Comparison of ENCODE assay signal across 8 mouse cellular contexts in the genomic region with DNA sequence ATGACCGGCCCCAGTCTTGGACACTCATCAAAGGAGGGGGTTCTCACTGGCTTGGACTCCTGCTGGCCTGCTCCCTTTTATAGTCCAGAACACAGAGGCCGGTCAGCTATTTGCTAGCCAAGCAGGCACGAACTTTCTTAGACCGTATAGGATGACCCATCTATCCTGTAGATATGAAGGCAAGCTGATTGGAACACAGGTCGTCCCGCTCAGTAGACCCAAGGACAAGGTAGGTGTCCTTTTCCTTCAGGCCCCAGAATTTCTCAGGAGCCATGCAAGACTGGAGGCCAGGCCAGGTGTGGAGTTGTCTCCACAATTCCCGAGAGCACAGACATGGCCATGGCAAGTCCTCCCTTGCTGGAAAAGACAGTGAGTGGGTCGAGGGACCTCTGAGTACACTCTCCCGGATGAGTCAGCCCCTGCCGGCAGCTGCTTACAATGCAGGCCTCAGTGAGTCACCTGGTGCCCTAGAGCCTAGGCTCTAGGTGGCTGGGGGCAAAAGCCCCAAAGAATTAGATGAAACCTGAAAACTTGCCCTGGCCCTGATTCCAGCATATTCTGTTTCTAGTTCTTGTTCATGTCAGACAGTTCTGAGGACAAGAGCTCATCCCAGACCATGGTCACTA. TPM values are rescaled to one million over a fixed set of nuclear protein-coding genes. Genes with fewer than 3 reads are reported as not detected.
DNase-seq lines count a peak whose midpoint lies in the region; ATAC-seq and TF ChIP-seq lines count a peak whose summit lies in the region.

No protein-coding gene starts in this region.

- H3K4me3 ChIP-seq in cerebellum, adult 2 months (replicated peaks; ENCODE audit: insufficient read depth, low read depth, low read length): peak overlapping the region; percentile 21
- no peak overlapping the region for H3K4me3 ChIP-seq in thymus, adult 2 months (ENCODE audit: control insufficient read depth, insufficient read depth, low read length)
- peak overlapping the region; percentile 95 for H3K4me3 ChIP-seq in hindbrain, embryonic 15.5 days

- TF ChIP-seq CTCF in cerebellum, adult 2 months (IDR thresholded peaks at IDR 0.05; ENCODE audit: borderline replicate concordance, insufficient read depth, low read depth, low read length): 0 out of 2 replicates have a peak, but pooled peaks have one; percentile 14
- 0 out of 2 replicates have a peak, but pooled peaks have one; percentile 38 for TF ChIP-seq CTCF in thymus, adult 2 months (IDR thresholded peaks at IDR 0.05; ENCODE audit: borderline replicate concordance, control insufficient read depth, extremely low read depth, insufficient read depth, low read length, poor library complexity)

- no peak overlapping the region for H3K9ac ChIP-seq in hindbrain, embryonic 15.5 days

- peak; percentile 45 to 51 for DNase-seq in cerebellum, adult 2 months
- DNase-seq in cerebellum, adult 11 months: no peak
- DNase-seq in thymus, adult 2 months: no peak
- DNase-seq in thymus, adult 18-20 months: no peak
- DNase-seq in retina, postnatal 1 day: peak; percentile 43
- no peak for DNase-seq in urinary bladder, postnatal 4 days (ENCODE audit: low spot score in 2 of 2)
- DNase-seq in frontal cortex, adult 2 months (ENCODE audit: extremely low spot score in 1 of 2, low spot score in 1 of 2): no peak

- no peak for ATAC-seq in hindbrain, embryonic 15.5 days (ENCODE audit: low FRiP score, low read depth)

- no peak for TF ChIP-seq POLR2A in cerebellum, adult 2 months (IDR thresholded peaks at IDR 0.05; ENCODE audit: borderline replicate concordance, insufficient read depth, low read length)
- TF ChIP-seq POLR2A in thymus, adult 2 months (IDR thresholded peaks at IDR 0.05; ENCODE audit: control insufficient read depth, extremely low read depth, insufficient read depth, low read length, poor library complexity): no peak

- WGBS in cerebellum, adult 2 months: 21% methylated on average over 10 of the region's 10 CpGs
- 74% methylated on average over 10 of the region's 10 CpGs for WGBS in thymus, adult 2 months
- WGBS in hindbrain, embryonic 15.5 days: 19% methylated on average over 10 of the region's 10 CpGs

- H3K27ac ChIP-seq in cerebellum, adult 2 months (ENCODE audit: insufficient read depth, low read length): peak overlapping the region; percentile 9; the same call in 1 of the 2 replicates
- no peak overlapping the region for H3K27ac ChIP-seq in thymus, adult 2 months (ENCODE audit: control insufficient read depth, insufficient read depth, low read length)
- H3K27ac ChIP-seq in hindbrain, embryonic 15.5 days (replicated peaks): peak overlapping the region; percentile 96; the same call in 1 of the 2 replicates

- peak overlapping the region; percentile 85 for H3K4me2 ChIP-seq in hindbrain, embryonic 15.5 days

- no peaks in the 10 kb centered on the region for H3K9me3 ChIP-seq in hindbrain, embryonic 15.5 days

- H3K27me3 ChIP-seq in cerebellum, adult 2 months (ENCODE audit: control insufficient read depth, insufficient read depth, low read length): no peaks in the 10 kb centered on the region
- peaks cover 11% of the 10 kb centered on the region; the same call in 1 of the 2 replicates for H3K27me3 ChIP-seq in thymus, adult 2 months (ENCODE audit: control insufficient read depth, insufficient read depth, low read length)
- no peaks in the 10 kb centered on the region for H3K27me3 ChIP-seq in hindbrain, embryonic 15.5 days

- peaks cover 3% of the 10 kb centered on the region for H3K36me3 ChIP-seq in thymus, adult 2 months (ENCODE audit: control insufficient read depth, insufficient read depth, low read length)
- H3K36me3 ChIP-seq in hindbrain, embryonic 15.5 days: peaks cover 15% of the 10 kb centered on the region

- peaks cover 19% of the 10 kb centered on the region for H3K4me1 ChIP-seq in cerebellum, adult 2 months (ENCODE audit: control insufficient read depth, insufficient read depth, low read length)
- peaks cover 11% of the 10 kb centered on the region for H3K4me1 ChIP-seq in thymus, adult 2 months (replicated peaks; ENCODE audit: control insufficient read depth, insufficient read depth, low read length)
- peaks cover 36% of the 10 kb centered on the region for H3K4me1 ChIP-seq in hindbrain, embryonic 15.5 days (replicated peaks)

RNA-seq across cellular contexts. Expression of a gene that starts 1.5 kb away (rescaled TPM):
- polyA plus RNA-seq in cerebellum, adult 2 months (2012; rRNA removed): 94.3 and 97.7 TPM in 2 replicates
- 7.3 and 8.8 TPM in 2 replicates for polyA plus RNA-seq in thymus, adult 2 months (2012; rRNA removed)
- polyA plus RNA-seq in hindbrain, embryonic 15.5 days (2015; fragmentation: Nextera tagmentation; extraction: Ambion mirVana): 10.3 and 11.1 TPM in 2 replicates
- 51.1 and 62.2 TPM in 2 replicates for polyA plus RNA-seq in frontal cortex, adult 2 months (2012; rRNA removed)

RNA-seq across cellular contexts. Expression of a gene that starts 34.9 kb away (rescaled TPM):
- polyA plus RNA-seq in cerebellum, adult 2 months (2012; rRNA removed): 82.0 and 83.9 TPM in 2 replicates
- 60.8 and 64.1 TPM in 2 replicates for polyA plus RNA-seq in thymus, adult 2 months (2012; rRNA removed)
- polyA plus RNA-seq in hindbrain, embryonic 15.5 days (2015; fragmentation: Nextera tagmentation; extraction: Ambion mirVana): 31.8 and 33.9 TPM in 2 replicates
- 76.4 and 80.7 TPM in 2 replicates for polyA plus RNA-seq in frontal cortex, adult 2 months (2012; rRNA removed)

RNA-seq across cellular contexts. Expression of a gene that starts 37.6 kb away (rescaled TPM):
- polyA plus RNA-seq in cerebellum, adult 2 months (2012; rRNA removed): 0.03 TPM in 2 replicates
- polyA plus RNA-seq in thymus, adult 2 months (2012; rRNA removed): 4.0 TPM in 2 replicates
- polyA plus RNA-seq in hindbrain, embryonic 15.5 days (2015; fragmentation: Nextera tagmentation; extraction: Ambion mirVana): 0.13 TPM in 1 of 2 replicates, not detected in the other
- 9.7 and 10.1 TPM in 2 replicates for polyA plus RNA-seq in frontal cortex, adult 2 months (2012; rRNA removed)

Comparison
In these comparisons a context has a peak if more than half of its experiments do, and no peak if none do; other contexts are left out.
1. DNase-seq: peak in cerebellum, adult 2 months (2 of 2) and retina, postnatal 1 day (single experiment); none in cerebellum, adult 11 months (single experiment), thymus, adult 2 months (single experiment), thymus, adult 18-20 months (0 of 2), urinary bladder, postnatal 4 days (0 of 2) and frontal cortex, adult 2 months (0 of 2).